Mouse (Mus musculus): ENCODE measurements at regions not wholly inside any gene's neighbourhood (a gene's known extent, or its start where the extent isn't known, plus 50 kb on each side); places are given as distances from the start of the nearest gene placed in this dataset.

DNA sequence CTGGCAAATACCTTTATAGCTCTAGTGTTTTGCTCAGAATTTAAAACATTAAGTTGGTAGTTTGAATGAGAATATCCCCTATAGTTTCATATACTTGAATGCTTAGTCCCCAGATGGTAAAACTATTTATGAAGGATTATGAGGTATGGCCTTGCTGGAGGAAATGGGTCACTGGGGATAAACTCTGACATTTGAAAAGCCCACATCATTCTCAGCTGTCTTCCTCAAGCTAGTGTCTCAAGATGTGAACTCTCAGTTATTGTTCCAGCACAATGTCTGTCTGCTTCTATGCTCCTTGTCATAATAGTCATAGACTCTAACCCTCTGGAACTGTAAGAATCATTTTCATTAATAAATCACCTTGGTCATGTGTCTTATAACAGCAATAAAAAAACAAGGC, 2004.1 kb upstream of the Gm8797 start:
- no peak overlapping the region for H3K27ac ChIP-seq
- no peak overlapping the region for H3K9ac ChIP-seq
- ATAC-seq (ENCODE audit: low FRiP score, low read depth): peak; percentile 77
- no peaks in the 10 kb centered on the region for H3K9me3 ChIP-seq
- no peak overlapping the region for H3K4me3 ChIP-seq
- H3K36me3 ChIP-seq: no peaks in the 10 kb centered on the region
- H3K4me2 ChIP-seq (replicated peaks): no peak overlapping the region
- H3K4me1 ChIP-seq: no peaks in the 10 kb centered on the region
- no peaks in the 10 kb centered on the region for H3K27me3 ChIP-seq

DNA sequence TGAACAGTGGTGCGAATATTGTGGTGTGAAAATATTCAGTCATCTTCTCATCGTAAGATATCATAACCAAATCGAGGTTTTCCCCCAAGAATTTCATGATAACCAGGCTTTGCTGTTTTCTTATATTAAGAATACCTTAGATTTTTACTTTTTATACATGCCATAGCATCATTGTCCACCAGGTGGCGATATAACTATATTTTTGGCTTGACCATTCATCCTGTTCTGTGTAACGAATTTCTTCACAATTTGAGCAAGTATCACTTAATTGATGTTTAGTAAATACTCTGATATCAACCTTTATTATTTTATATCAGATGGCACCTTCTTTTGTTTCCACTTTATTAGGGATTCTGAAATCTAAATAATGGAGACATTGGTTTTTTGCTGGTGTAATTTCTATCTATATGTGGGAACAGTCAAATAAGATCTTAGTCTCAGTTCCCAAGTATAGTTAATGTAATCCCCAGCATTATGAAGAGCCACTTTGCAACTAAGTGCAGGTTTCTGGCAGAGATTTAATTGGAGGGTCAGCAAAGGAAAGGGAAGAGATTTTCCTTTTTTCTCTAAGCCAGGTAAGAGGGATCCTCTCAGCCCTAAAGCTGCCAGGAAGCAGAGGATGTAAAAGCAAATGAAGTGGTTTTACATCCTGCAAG, 1998.9 kb upstream of the Gm8797 start:
- no peak overlapping the region for H3K27ac ChIP-seq
- no peak overlapping the region for H3K4me3 ChIP-seq
- H3K4me2 ChIP-seq (replicated peaks): no peak overlapping the region
- H3K4me1 ChIP-seq: no peaks in the 10 kb centered on the region
- no peaks in the 10 kb centered on the region for H3K36me3 ChIP-seq
- no peaks in the 10 kb centered on the region for H3K27me3 ChIP-seq
- WGBS: 13% methylated on average over 5 of the region's 5 CpGs
- no peak for ATAC-seq (ENCODE audit: low FRiP score, low read depth)
- no peaks in the 10 kb centered on the region for H3K9me3 ChIP-seq
- no peak overlapping the region for H3K9ac ChIP-seq

DNA sequence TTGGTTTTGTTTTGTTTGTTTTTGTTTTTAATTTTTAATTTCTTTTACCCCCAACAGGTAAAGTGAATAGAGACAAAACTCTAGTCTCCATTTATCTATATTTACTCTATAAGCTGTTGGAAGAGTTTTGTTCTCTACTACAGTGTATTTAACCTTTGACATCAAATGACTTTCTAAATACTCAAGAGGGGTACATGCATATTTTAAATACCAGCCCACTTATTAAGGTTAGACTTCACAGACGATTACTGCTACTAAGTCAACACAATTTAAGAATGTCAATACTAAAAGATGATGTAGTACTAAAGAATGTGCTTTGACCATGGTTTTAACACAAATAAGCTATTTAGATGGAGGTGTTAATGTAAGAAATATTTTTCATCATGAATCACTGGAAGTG, 1989.3 kb upstream of the Gm8797 start:
- H3K4me1 ChIP-seq: no peaks in the 10 kb centered on the region
- no peaks in the 10 kb centered on the region for H3K9me3 ChIP-seq
- no peak overlapping the region for H3K4me2 ChIP-seq (replicated peaks)
- ATAC-seq (ENCODE audit: low FRiP score, low read depth): no peak
- WGBS: 52% methylated on average over 1 of the region's 1 CpGs
- no peak overlapping the region for H3K27ac ChIP-seq
- H3K9ac ChIP-seq: no peak overlapping the region
- H3K4me3 ChIP-seq: no peak overlapping the region
- H3K36me3 ChIP-seq: no peaks in the 10 kb centered on the region
- H3K27me3 ChIP-seq: no peaks in the 10 kb centered on the region

DNA sequence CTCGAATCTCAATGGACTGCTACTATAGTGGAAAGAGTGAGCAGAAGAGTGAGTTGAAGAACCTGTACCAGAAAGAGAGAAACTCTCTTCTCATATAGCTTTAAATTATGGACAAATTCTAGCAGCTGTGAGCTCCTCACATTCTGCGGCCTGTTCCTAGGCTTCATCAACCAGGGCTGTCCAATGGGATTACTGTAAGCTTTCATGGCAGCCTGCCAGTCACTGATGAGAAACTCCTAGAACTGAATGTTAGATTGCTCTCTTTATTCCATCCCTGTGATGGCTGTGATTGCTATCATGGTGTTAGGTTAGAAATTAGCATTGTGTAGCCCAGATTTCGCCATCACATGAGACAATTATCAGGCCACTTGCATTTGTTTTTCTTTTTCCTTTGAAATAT, 1966.4 kb upstream of the Gm8797 start:
- no peak overlapping the region for H3K9ac ChIP-seq
- 76% methylated on average over 3 of the region's 3 CpGs for WGBS
- no peak overlapping the region for H3K4me3 ChIP-seq
- no peak overlapping the region for H3K27ac ChIP-seq
- no peak overlapping the region for H3K4me2 ChIP-seq (replicated peaks)
- H3K4me1 ChIP-seq: no peaks in the 10 kb centered on the region
- no peaks in the 10 kb centered on the region for H3K9me3 ChIP-seq
- no peak for ATAC-seq (ENCODE audit: low FRiP score, low read depth)
- no peaks in the 10 kb centered on the region for H3K27me3 ChIP-seq
- no peaks in the 10 kb centered on the region for H3K36me3 ChIP-seq

DNA sequence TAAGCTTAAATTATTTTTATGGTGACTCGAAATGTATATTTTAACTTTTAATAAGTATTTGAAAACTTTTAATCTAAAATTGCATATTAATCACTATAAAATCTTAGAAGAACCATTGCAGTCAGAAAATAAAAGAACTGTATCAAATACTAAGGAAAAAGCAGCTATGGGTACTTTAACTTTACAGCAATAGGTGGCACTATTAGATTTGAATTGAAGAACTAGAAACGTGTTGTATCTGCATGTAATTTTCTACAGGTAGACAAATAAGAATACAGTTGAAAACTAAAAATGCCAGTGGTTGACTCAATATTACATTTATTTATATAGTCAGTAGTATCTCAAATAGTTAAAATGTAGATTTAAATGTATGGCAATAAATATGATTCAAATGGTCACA, 1964.6 kb upstream of the Gm8797 start:
- Histone ChIP-seq H3K4me3 (no peak overlapping the region), H3K9ac (no peak overlapping the region), H3K4me2 (replicated peaks) (no peak overlapping the region), H3K4me1 (no peaks in the 10 kb centered on the region), H3K36me3 (no peaks in the 10 kb centered on the region), H3K27ac (no peak overlapping the region), H3K9me3 (no peaks in the 10 kb centered on the region), H3K27me3 (no peaks in the 10 kb centered on the region)
- no peak for ATAC-seq (ENCODE audit: low FRiP score, low read depth)
- 62% methylated on average over 2 of the region's 2 CpGs for WGBS

DNA sequence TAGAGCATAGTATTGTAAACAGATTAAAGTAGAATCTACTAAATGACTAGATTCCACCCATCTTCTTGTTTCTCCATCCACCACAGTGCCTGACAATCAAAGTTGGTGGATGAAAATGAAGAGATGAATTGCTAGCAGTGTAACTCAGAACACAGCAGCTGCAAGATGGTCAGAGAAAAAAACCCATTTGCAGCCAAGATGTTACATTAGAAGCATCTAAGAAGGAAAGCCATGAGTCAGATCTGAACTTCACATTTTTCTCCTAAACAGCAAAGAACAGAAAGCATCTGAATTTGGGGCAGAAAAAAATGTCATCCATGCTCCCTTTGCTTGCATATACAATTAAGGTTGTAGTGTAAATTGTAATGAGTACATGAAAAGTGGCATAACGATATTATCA, 1942.8 kb upstream of the Gm8797 start:
- Histone ChIP-seq H3K27me3 (no peaks in the 10 kb centered on the region), H3K27ac (no peak overlapping the region), H3K36me3 (no peaks in the 10 kb centered on the region), H3K4me1 (no peaks in the 10 kb centered on the region), H3K9me3 (no peaks in the 10 kb centered on the region), H3K9ac (no peak overlapping the region), H3K4me2 (replicated peaks) (no peak overlapping the region), H3K4me3 (no peak overlapping the region)
- WGBS: 90% methylated on average over 1 of the region's 1 CpGs
- no peak for ATAC-seq (ENCODE audit: low FRiP score, low read depth)

DNA sequence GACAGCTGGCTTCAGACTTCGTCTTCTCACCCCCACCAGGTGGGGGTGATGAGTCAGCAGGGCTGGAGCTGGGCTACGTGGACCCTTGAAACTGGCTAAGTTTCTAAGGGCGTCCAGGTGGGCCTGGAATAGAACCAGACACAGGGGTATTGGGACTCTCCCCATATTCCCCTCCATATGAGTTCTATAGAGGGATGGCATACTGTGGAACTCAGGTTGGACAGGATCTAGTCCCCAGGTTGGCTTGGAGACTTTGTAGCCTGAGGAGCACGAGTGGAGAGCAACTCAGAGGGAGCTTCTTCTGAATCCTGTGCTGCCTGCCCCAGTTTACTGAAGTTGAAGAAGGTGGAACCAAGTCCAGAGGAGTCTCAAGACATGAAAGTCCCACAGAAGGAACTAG, 1921.6 kb upstream of the Gm8797 start:
- no peak for ATAC-seq (ENCODE audit: low FRiP score, low read depth)
- no peak overlapping the region for H3K4me3 ChIP-seq
- H3K27me3 ChIP-seq: no peaks in the 10 kb centered on the region
- 69% methylated on average over 4 of the region's 4 CpGs for WGBS
- no peak overlapping the region for H3K9ac ChIP-seq
- no peaks in the 10 kb centered on the region for H3K36me3 ChIP-seq
- H3K4me2 ChIP-seq (replicated peaks): no peak overlapping the region
- H3K4me1 ChIP-seq: no peaks in the 10 kb centered on the region
- no peaks in the 10 kb centered on the region for H3K9me3 ChIP-seq
- H3K27ac ChIP-seq: no peak overlapping the region

DNA sequence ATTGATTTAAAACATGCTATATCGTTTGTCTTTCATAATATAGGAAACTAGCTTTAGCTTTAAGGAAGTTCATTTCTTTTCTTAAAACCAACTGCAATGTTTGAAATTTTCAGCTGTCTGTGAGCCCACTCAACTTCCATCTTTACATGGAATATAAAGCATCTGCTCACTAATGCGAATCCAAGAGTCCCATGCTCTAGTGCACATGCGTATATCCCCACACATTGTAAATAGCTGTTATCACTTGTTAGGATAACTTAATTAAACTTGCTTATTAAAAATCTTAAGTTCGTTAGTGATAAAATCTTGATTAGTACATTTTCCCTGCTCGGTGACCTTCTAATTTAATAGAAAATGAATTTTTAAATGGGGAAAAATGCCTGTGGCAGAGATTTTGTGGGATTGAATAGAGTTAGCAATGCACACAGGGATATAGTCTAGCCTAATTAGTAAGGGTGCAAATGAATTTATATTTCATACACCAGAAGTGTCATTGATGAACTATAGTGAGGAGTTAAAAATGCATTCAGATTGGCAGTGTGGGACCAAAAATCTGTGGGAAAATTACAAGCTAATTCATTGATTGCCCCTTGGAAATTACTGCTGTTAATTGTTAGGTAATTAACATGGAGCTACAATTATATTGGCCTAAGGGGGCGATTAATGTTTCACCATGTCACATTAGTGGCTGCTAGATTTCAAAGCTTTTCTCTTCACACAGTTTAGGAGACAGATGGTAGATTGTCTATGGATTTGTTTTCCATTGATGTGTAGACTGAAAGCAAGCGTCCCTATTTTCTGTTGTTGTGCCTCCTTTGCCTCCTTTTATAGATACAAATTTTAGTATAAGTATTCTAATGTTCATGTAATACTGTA, 1919.0 kb upstream of the Gm8797 start:
- H3K4me1 ChIP-seq: no peaks in the 10 kb centered on the region

More for the DNA sequence above, 1919.0 kb upstream of the Gm8797 start:
- H3K4me2 ChIP-seq (replicated peaks): no peak overlapping the region
- no peaks in the 10 kb centered on the region for H3K9me3 ChIP-seq
- no peaks in the 10 kb centered on the region for H3K27me3 ChIP-seq
- H3K36me3 ChIP-seq: no peaks in the 10 kb centered on the region
- ATAC-seq (ENCODE audit: low FRiP score, low read depth): no peak
- H3K4me3 ChIP-seq: no peak overlapping the region
- H3K9ac ChIP-seq: no peak overlapping the region
- 77% methylated on average over 7 of the region's 7 CpGs for WGBS
- H3K27ac ChIP-seq: no peak overlapping the region

All from limb, embryonic 13.5 days (tissue).